Mouse (Mus musculus): ENCODE measurements at regions not wholly inside any gene's neighbourhood (a gene's known extent, or its start where the extent isn't known, plus 50 kb on each side); places are given as distances from the start of the nearest gene placed in this dataset.
A peak's percentile ranks its signal among the peaks of the same experiment; 100 is the strongest.

GRCm38 (mm10) chr12:9847465-9848205, 277.7 kb downstream of the Osr1 start:
- DNase-seq: no peak

DNA sequence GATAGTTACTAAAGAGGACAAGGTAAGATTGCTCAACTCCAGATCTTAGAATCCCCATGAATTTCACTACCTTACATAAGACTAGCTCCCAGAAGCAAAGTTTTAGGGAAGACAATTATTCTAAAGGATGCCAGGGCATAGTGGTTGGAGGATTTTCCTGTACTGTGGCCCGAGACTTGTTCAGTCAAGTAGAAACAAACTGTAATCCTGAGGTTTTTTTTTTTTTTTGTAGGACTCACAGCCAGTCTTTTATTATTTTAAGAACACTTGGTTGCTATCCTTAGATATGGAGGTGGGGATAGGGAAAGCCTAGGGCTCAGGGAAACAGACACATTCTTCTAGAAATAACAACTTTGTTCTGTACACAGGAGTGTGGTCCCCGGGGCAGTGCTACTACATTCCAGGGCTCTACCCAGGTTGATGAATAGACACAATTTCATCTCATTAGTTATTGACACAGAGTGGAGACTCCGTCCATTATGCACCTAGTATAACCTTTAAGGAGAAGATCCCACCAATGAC, 285.6 kb downstream of the Osr1 start:
- DNase-seq: no peak

GRCm38 (mm10) chr12:9856128-9856621, 286.3 kb downstream of the Osr1 start:
- no peak for DNase-seq

DNA sequence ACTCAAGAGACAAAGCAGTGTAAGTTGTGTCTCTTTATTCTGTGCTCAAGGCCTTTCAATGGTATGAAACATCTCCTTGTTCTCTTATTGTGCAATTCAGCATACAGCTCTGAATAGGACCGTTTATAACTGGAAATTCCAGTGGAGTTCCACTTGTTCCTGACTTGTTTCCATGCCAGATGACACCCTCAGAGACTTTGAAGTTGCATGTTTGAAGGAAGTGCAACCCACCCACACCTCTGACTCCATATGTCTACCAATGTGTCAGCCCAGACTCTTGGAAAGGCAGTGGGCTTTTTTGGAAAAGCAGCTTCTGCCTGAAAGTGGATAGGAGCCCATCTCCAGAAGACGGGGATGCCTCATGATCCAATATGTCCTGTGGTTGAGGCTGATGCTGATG, 288.1 kb downstream of the Osr1 start:
- no peak for DNase-seq

- DNase-seq: no peak
Observed at GRCm38 (mm10) chr12:9862301-9862700, 292.4 kb downstream of the Osr1 start.

DNA sequence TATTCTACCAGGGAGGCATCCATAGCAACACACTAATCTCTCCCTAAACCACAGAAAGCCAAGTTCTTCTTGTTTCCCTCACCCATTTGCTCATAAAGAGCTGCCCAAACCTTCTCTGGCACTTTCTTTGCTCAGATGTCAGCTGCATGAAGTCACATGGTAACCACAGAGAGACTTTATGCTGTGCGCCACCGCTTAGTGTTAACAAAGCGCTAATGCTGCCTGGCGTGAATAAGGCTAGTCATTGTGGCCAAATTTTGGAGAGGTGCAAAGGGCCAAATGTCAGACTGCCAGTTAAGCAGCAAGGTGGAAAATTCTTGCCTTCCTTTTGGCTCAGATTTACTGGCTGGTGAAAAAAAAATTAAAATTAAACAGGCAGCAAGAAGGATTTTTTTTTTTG, 302.3 kb downstream of the Osr1 start:
- peak; percentile 3 for DNase-seq

DNA sequence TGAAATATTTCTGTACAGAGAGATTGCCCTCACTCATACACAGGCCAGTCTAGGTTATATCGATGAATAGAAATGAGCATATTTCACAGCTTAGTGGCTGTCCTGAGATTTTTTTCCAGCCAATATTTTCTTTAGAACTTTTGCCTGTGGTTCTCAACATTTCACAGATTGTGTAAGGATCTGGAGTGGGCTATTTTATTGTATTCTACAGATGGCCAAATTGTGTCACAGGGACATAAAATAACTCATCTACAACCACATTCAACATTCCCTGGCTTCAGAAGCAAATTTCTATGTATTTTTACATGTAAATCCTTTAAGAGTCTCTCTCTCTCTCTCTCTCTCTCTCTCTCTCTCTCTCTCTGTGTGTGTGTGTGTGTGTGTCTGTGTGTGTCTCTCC, 303.3 kb downstream of the Osr1 start:
- no peak for DNase-seq

- DNase-seq: no peak
Observed at GRCm38 (mm10) chr12:9874823-9875222, 304.9 kb downstream of the Osr1 start.

DNA sequence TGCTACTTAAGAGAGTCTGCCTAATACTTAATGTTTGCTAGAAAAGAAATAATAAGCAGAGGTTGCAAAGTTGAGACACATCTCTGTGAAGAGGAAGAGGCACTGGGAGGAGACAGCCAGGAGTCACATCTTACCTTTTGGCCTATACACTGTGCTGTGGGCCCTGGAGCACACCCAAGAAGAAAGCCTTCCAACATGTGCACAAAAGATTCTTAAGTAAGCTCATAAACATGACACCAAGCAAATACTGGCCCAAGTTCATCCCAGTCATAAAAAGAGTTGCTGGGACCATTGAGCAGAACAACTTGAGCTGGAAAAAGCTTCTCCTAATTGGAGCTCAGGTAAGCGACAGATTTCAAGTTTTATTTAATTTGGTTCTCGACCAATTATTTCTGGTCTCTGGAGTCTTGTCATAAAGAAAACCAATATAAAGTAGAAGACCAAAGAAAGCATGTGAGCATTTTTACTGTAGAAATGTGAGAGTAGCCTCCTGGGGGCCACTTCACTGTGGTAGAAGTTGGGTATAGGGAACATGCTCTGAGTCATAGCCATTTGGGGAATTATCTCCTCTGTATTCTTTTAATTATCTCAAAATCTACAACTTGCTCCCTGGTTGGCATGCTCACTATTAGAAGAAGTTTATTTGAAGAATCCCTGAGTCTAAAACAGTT, 312.2 kb downstream of the Osr1 start:
- no peak for DNase-seq

GRCm38 (mm10) chr12:9883037-9883730, 313.3 kb downstream of the Osr1 start:
- DNase-seq: no peak

DNA sequence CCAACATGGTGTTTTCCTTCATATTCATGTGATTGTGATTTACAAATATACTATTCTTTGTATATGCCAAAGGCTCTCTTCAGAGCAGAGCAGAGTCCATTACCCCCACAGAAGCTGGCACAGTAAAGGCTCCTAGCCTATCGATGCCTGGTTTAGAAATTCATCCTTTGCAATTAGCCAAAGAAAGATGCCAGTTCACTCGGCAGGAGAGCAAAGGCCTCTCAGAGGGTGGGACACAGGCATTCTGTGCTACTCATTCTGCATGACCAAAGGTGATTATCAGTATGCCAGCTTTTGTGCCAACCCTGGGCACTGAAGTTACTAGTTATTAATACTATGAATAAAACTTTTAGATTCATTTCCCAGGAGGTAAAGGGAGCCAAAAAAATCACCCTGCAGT, 324.6 kb downstream of the Osr1 start:
- no peak for DNase-seq

DNA sequence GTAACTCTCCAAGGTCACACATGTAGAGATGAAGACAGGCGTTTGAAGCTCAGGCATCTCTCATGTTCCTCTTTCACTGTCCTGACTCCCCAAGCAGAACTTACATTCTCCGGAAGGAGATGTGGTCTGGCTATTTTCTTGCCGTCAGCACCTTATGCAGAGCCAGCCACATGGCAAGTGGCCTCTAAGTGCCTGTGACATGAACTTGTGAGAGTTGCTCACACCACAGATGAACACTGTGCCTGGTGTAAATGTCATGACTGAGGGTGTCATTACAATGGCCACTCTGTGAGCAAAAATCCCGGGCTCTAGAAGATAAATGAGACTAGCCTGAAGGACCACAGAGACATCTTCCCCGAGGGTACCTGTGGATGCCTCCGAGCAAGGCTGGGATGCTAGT, 328.1 kb downstream of the Osr1 start:
- no peak for DNase-seq

DNA sequence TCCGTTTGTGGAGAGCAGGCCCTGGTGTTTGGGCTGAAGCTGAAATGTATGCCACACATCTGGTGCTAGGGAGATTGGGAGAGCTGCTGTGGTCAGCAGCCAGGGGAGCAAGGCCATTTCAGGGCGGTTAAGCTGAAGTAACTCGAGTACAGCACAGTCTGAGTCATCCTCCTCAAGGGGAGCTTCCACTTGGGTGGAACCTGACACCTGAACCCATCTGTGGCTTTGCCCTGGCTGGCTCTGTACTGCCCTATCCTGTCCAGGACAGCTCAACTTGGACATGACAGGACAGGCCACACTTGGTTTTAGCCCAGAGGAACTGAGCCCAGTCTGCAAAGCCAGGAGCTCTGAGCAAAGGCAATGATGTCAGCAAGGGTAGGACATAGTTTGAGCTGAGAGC, 328.5 kb downstream of the Osr1 start:
- DNase-seq: no peak

GRCm38 (mm10) chr12:9901948-9902347, 332.0 kb downstream of the Osr1 start:
- DNase-seq: no peak

DNA sequence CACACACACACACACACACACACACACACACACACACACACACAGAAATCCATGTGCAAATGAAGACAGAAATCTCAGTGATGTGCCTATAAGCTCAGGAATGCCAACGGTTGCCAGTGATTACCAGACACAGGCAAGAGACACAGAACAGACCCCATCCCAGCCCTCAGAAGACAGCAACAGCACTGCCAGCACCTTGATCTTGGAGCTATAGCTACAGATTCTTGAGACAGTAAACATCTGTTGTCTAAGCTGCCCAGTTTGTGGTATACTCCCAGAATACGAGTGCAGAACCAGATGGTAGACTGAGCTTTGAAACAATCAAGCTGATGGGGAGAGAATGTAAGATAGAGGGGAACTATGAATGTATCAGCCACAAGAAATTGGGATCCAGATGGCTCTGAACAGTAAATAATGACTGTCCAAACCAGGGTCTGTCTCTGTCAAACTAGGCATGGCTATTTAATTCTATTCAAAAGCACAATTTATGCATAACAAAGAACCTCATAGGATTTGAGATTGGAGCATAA, 333.9 kb downstream of the Osr1 start:
- no peak for DNase-seq

DNA sequence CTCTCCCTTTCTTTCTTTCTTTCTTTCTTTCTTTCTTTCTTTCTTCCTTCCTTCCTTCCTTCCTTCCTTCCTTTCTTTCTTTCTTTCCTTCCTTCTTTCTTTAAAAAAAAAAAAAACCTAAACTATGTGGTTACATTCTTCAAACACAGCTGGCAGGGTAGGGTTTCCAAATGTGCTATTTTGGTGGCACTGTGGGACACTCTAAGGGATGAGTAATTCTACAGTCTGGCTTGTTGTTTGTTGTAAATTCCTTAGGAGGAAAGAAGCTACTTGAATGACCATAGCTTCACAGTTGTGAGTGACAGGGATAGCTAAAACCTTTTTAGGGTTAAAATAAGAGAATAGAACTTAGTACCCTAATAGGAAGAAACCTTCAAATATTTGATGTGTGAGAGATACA, 342.4 kb downstream of the Osr1 start:
- no peak for DNase-seq

GRCm38 (mm10) chr12:9915726-9916140, 345.8 kb downstream of the Osr1 start:
- no peak for DNase-seq

GRCm38 (mm10) chr12:9918026-9918425, 348.1 kb downstream of the Osr1 start:
- DNase-seq: no peak

DNA sequence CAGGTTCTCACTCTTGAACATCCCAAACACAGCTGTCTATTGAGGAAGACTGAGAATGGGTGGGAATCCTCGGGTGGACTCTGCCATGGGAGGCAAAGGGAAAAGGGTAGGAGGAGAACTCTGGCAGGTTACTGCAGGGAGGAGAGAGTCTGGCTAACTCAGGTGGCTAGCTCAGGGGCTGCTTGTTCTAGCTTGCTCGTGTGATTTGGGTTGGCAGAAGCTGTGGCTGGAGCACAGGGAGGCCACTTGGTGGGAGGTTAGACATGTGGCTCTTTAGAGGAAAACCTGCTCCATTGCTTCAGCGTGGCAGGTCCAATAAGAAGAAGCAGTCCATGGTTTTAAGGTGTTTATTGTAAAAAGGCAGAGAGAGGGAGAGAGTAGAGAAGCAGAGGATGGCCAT, 349.1 kb downstream of the Osr1 start:
- DNase-seq: peak; percentile 3

GRCm38 (mm10) chr12:9919433-9919832, 349.5 kb downstream of the Osr1 start:
- peak; percentile 55 for DNase-seq

DNA sequence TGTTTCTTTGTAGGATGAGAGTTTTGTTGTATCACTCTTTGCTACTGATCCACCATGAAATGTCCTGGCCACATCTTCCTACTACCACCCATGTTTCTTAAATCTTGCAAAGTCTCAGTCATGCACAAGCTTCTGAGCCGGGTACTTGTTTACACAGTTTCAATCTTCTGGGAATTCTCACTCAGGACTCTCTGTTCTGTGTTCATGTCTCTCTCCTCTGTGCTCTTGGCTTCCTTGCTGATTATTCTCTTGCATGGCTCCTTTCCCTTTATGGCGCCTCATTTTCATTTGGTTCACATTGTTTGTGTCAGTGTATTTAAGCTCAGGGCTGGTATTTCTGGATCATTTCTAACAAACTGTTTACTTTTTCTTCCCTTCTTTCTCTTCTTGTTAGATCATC, 350.5 kb downstream of the Osr1 start:
- DNase-seq: no peak

DNA sequence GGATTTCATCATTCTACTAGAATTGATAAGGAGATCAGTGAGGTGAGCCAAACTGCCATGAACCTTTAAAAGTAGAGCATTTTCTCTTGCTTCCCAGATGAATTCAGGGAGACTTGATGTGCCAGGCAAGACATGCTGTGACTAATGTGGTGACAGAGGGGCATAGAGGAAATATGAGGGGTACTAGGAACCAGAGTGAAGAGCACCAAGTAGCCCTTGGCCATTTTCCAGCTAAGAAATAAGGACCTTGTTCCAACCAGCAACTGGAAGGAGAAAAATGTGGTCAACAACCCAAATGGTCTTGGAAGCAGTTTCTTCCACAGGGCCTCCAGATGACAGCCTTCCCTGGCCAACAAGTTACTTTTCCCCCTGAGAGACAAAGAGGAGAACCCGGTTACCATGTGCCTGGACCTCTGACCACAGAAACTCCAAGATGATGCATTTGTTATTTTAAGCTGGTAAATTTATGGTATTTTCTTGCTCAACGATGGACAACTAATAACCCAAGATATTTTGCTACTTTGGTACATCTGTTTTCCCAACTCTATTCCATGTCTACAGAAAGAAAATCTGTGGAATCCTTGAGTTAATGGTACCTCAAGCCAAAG, 351.8 kb downstream of the Osr1 start:
- DNase-seq: no peak

GRCm38 (mm10) chr12:9924561-9924960, 354.6 kb downstream of the Osr1 start:
- DNase-seq: no peak
